Mouse (Mus musculus) G1E (cell line): ENCODE measurements around the gene Cox6b2. TPM values are rescaled to one million over a fixed set of nuclear protein-coding genes. Genes with fewer than 3 reads are reported as not detected.

Experiments used
- ATAC-seq: 2 replicates; pipeline ENCODE4 v1.8.0; 2016; ENCODE audit warnings: mild to moderate bottlenecking; ENCODE audit not compliant: insufficient number of reproducible peaks, poor library complexity, low FRiP score, severe bottlenecking; ENCODE audit errors: extremely low read depth
- DNase-seq: peaks from one replicate; pipeline ENCODE4 v3.0.0; 2012; ENCODE audit warnings: low spot score
- H3K27me3 ChIP-seq: 2 replicates; pipeline ENCODE4 v1.6.1; 2012; ENCODE audit warnings: mild to moderate bottlenecking, low read length, inconsistent platforms; ENCODE audit not compliant: insufficient read depth
- H3K36me3 ChIP-seq: replicated peaks from 2 replicates; pipeline ENCODE3; 2012; ENCODE audit warnings: mild to moderate bottlenecking, inconsistent platforms
- H3K4me1 ChIP-seq: 2 replicates; pipeline ENCODE4 v1.6.1; 2012; ENCODE audit warnings: low read depth, low read length, inconsistent platforms, mixed read lengths; ENCODE audit not compliant: insufficient read depth
- H3K4me3 ChIP-seq: 2 replicates; pipeline ENCODE4 v1.5.1; 2012; ENCODE audit warnings: low read depth, mild to moderate bottlenecking, inconsistent platforms, low read length, moderate library complexity, mixed read lengths
- H3K9me3 ChIP-seq: replicated peaks from 2 replicates; pipeline ENCODE4 v1.6.1; 2012; ENCODE audit warnings: inconsistent platforms
- CTCF ChIP-seq: IDR thresholded peaks from 2 replicates; pipeline ENCODE4 v1.5.1; 2012; ENCODE audit warnings: low read depth, low read length, inconsistent platforms, mixed read lengths
- GATA1 ChIP-seq: IDR thresholded peaks from 2 replicates; pipeline ENCODE4 v1.6.1; 2012; ENCODE audit warnings: borderline replicate concordance, low read length, inconsistent platforms, mixed read lengths
- GATA2 ChIP-seq: IDR thresholded peaks from 2 replicates; pipeline ENCODE4 v1.6.1; 2012; ENCODE audit warnings: low read depth, low read length, inconsistent platforms, borderline replicate concordance
- POLR2AphosphoS5 ChIP-seq: IDR thresholded peaks from 2 replicates; pipeline ENCODE4 v1.6.1; 2012; ENCODE audit warnings: low read depth, low read length, inconsistent platforms; ENCODE audit not compliant: insufficient replicate concordance
- TAL1 ChIP-seq: conservative IDR thresholded peaks from 2 replicates; pipeline ENCODE4 v1.6.1; 2012; ENCODE audit warnings: low read depth, low read length, inconsistent platforms, mixed read lengths
- polyA plus RNA-seq: library from polyadenylated mRNA; stranded (reverse); fragments of >175 nt; gene quantifications from 2 replicates; pipeline ENCODE4 v1.2.3, GENCODE M21; 2012
- total RNA-seq, 2 experiments: library from RNA; stranded (forward) in 1 of 2; stranded (reverse) in 1 of 2; fragments of 200-1000 nt in 1 of 2; fragments of >200 nt in 1 of 2; fragmentation: Nextera tagmentation in 1 of 2; gene quantifications; 2 replicates each; pipeline ENCODE4 v1.2.3; 2014 to 2017

Cox6b2 gene
- total and polyA plus RNA-seq, 3 experiments: 1.0 to 7.8 (median 4.2) TPM

DNA sequence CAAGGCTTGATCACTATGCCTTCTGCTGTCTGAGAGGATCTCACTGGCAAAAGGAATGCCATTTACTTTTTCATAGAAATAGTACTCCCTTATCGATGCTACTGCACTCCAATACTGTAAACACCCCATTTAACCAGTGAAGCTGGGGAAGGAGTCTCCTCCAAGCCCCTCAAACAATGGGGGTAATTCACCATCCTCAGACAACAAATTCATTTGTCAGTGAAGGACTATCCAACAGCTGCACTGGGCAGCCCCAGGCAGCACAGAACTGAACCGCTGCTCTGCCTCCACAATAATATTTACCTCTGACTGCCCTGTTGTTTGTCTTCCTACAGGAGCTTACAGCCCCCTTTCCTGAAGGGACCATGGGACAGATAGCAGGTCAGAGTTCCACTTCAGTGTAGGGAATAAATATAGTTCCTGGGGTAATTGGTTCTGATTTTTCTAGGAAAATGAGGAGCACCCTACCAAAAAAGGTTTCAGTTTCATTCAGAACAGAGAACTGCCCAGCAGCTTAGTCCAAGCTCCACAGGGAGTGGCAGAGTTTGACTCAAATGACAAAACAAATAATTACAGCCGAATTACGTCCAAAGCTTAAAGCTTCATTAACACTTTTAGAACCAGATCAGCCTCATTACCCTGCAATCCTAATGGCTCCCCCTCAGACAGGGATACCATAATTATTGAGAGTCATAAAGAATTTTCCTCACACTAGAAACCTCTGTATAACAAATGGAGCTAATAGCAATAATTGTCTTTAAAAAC, 12.2 kb upstream of the Cox6b2 start:
- H3K27me3 ChIP-seq: peaks cover 22% of the 10 kb centered on the region
- TF ChIP-seq POLR2AphosphoS5 (no peak), GATA1 (no peak), CTCF (no peak), TAL1 (no peak), GATA2 (no peak)
- DNase-seq (no peak), ATAC-seq (no peak)
- no peak overlapping the region for H3K4me3 ChIP-seq
- no peaks in the 10 kb centered on the region for H3K36me3 ChIP-seq
- H3K4me1 ChIP-seq: no peaks in the 10 kb centered on the region
- no peaks in the 10 kb centered on the region for H3K9me3 ChIP-seq

- H3K27me3 ChIP-seq: peaks cover 17% of the 10 kb centered on the region
- ATAC-seq (no peak), DNase-seq (no peak)
Observed at GRCm38 (mm10) chr7:4759670-4760069, 6.8 kb upstream of the Cox6b2 start.

DNA sequence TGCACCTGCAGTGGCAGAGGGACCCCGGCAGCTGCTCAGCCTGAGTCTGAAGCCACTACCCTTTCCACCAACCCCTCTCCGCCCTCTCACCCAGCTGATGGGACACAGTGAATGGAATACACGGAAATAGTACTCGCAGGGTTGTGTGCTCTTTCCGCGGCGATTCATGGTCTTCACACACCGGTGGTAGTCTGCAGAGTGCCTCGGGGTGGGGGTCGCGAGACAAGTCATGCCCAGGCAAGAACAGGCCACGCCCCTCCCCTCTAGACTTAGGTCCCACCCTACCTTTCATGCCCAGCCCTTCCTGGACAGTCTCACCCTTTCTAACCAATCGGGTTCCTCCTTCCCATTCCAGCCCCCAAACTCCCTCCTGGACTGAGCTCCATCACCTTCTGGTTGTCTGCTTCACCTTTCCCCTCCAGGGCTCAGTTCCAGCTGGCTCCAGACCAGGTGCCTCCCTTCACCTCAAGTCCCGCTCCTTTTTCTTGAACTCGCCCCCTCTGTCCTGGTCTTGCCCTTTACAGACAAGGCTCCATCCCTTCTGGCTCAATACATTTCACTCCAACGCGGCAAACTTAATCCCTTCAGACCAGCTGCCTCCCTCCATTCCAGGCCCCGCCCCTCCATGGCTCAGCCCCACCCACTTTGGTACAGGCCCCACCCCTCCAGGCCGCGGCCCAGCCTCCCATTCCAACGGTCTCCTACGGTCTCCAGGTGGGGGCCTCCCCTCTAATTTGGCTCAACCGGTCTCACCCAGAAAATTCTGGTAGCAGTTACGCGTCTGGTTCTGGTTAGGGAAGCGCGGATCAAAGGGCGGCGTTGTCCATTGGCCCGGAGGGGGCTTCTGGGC, 698 bp downstream of the Cox6b2 start:
- ATAC-seq: no peak
- peak overlapping the region; percentile 72 for H3K4me3 ChIP-seq
- 0 out of 2 replicates have a peak, but pooled peaks cover 2% of the 10 kb centered on the region for H3K27me3 ChIP-seq
- peaks cover 26% of the 10 kb centered on the region for H3K36me3 ChIP-seq
- DNase-seq: peak; percentile 68
- H3K9me3 ChIP-seq: peaks cover 8% of the 10 kb centered on the region
- H3K4me1 ChIP-seq: peaks cover 49% of the 10 kb centered on the region
- no peak for TF ChIP-seq CTCF
- TF ChIP-seq TAL1: no peak
- no peak for TF ChIP-seq GATA2
- no peak; the same call in 1 of the 2 replicates for TF ChIP-seq POLR2AphosphoS5
- TF ChIP-seq GATA1: no peak

More at GRCm38 (mm10) chr7:4759670-4760069, 6.8 kb upstream of the Cox6b2 start:
- TF ChIP-seq GATA2 (no peak), CTCF (no peak), POLR2AphosphoS5 (no peak), TAL1 (no peak), GATA1 (no peak)
- Histone ChIP-seq H3K36me3 (no peaks in the 10 kb centered on the region), H3K4me3 (no peak overlapping the region), H3K4me1 (no peaks in the 10 kb centered on the region), H3K9me3 (peaks cover 8% of the 10 kb centered on the region)

- Histone ChIP-seq H3K4me1 (peaks cover 77% of the 10 kb centered on the region), H3K36me3 (peaks cover 56% of the 10 kb centered on the region), H3K9me3 (no peaks in the 10 kb centered on the region), H3K4me3 (no peak overlapping the region), H3K27me3 (0 out of 2 replicates have a peak, but pooled peaks cover 2% of the 10 kb centered on the region)
- DNase-seq (no peak), ATAC-seq (no peak)
- TF ChIP-seq POLR2AphosphoS5 (0 out of 2 replicates have a peak, but pooled peaks have one; percentile 52), GATA2 (no peak)
Observed at GRCm38 (mm10) chr7:4749169-4749568, 3.7 kb downstream of the Cox6b2 start.

DNA sequence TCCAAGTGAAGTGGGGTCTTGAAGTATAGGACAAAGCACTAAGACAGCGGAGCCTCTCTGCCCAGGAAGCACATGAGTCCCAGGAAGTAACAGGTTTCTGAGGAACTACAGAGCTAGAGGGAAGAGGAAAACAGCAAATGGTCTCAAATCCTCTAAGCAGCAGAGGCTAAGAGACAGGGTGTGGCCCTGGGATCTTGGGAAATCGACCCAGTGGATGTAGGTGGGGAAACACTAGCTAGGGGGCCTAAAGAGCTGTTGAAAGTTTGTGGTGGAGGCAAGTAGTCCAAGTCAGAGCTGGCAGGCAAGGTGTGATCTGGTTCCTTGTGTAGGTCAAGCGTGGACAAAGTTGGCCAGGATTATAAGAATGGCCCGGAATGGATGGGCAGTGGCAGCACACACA, 4.6 kb downstream of the Cox6b2 start:
- DNase-seq (no peak), ATAC-seq (no peak)
- H3K4me1 ChIP-seq: peaks cover 85% of the 10 kb centered on the region
- H3K9me3 ChIP-seq: no peaks in the 10 kb centered on the region
- no peak overlapping the region for H3K4me3 ChIP-seq
- peaks cover 64% of the 10 kb centered on the region for H3K36me3 ChIP-seq
- TF ChIP-seq TAL1 (no peak), CTCF (no peak), POLR2AphosphoS5 (no peak), GATA2 (no peak), GATA1 (no peak)
- H3K27me3 ChIP-seq: 0 out of 2 replicates have a peak, but pooled peaks cover 2% of the 10 kb centered on the region

DNA sequence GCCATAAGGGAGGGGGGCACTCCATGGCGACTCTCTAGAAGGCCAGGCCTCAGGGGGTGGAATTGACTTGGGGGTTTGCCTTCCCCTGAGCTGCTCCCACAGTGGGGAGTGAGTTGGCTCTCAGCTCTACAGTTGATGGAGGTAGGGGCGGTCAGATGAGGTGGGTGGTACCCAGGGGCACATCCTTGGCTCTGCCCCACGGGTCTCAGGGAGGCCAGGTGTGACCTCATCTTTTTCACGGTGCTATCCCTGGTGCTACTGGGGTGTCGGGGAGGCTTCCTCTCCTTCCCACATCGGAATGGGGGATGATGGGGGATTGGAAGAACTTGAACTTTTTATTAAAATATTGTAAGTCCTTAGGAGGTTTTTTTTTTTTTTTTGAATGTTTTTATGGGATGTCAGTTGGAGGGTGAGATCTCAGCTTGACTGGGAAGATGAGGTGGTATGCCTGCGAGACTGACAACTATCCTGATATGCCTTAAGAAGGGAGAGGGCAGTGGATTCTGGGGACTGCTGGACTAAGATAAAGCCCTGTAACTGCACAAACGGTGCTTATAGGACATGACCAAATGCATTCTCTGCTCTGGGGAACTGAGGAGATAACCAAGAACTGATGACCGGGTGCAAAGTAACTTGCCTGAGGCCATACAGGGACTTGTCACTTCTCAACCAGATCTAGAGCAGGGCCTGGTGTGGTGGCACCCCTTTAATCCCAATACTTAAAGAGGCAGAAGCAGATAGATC, 5.6 kb downstream of the Cox6b2 start:
- DNase-seq (no peak), ATAC-seq (peak; percentile 32; the same call in 1 of the 2 replicates)
- H3K4me1 ChIP-seq: peaks cover 86% of the 10 kb centered on the region
- TF ChIP-seq GATA1: no peak
- 0 out of 2 replicates have a peak, but pooled peaks have one; percentile 15 for TF ChIP-seq TAL1
- H3K36me3 ChIP-seq: peaks cover 74% of the 10 kb centered on the region
- H3K4me3 ChIP-seq: peak overlapping the region; percentile 42; the same call in 1 of the 2 replicates
- no peaks in the 10 kb centered on the region for H3K9me3 ChIP-seq
- H3K27me3 ChIP-seq: no peaks in the 10 kb centered on the region
